Mouse (Mus musculus) embryonic facial prominence, embryonic 11.5 days (tissue): Measurements from ENCODE around the gene Mlxipl. TPM values are rescaled to one million over a fixed set of nuclear protein-coding genes. Genes with fewer than 3 reads are reported as not detected.
"Not testable (repeated sequence)": the region's sequence is repeated elsewhere in the genome, so short reads cannot be mapped to it uniquely, and the experiment has no call there.

Experiments
- ATAC-seq: fragments of 200-750 bp; cut with Nextera tagmentation; replicated peaks from 2 replicates; pipeline ENCODE4 v1.8.0; 2017; ENCODE audit warnings: low read depth; ENCODE audit not compliant: insufficient number of reproducible peaks, low FRiP score, low TSS enrichment
- DNase-seq: peaks from one replicate; pipeline ENCODE4 v3.0.0-alpha.2; 2015; ENCODE audit warnings: low spot score
- H3K27ac ChIP-seq: fragments of 300-500 bp; sonication (generic); replicated peaks from 2 replicates; pipeline ENCODE4 v1.5.1; 2014; ENCODE audit warnings: mild to moderate bottlenecking, low read depth, low read length, control low read depth
- H3K27me3 ChIP-seq: fragments of 300-500 bp; sonication (generic); 2 replicates; pipeline ENCODE4 v1.6.1; 2014; ENCODE audit warnings: mild to moderate bottlenecking, low read length, moderate library complexity, mixed read lengths; ENCODE audit not compliant: control insufficient read depth, insufficient read depth
- H3K36me3 ChIP-seq: fragments of 300-500 bp; sonication (generic); replicated peaks from 2 replicates; pipeline ENCODE4 v1.6.1; 2014; ENCODE audit warnings: low read depth, mild to moderate bottlenecking, low read length, moderate library complexity, mixed read lengths; ENCODE audit not compliant: control insufficient read depth, insufficient read depth
- H3K4me1 ChIP-seq: fragments of 300-500 bp; sonication (generic); 2 replicates; pipeline ENCODE4 v1.6.1; 2014; ENCODE audit warnings: low read length, mixed read lengths; ENCODE audit not compliant: control insufficient read depth, insufficient read depth
- H3K4me2 ChIP-seq: fragments of 300-500 bp; sonication (generic); 2 replicates; pipeline ENCODE4 v1.6.1; 2014; ENCODE audit warnings: low read depth, mild to moderate bottlenecking, control low read depth, low read length, moderate library complexity
- H3K4me3 ChIP-seq: fragments of 300-500 bp; sonication (generic); 2 replicates; pipeline ENCODE4 v1.5.1; 2014; ENCODE audit warnings: low read depth, low read length, control low read depth
- H3K9ac ChIP-seq: fragments of 300-500 bp; sonication (generic); replicated peaks from 2 replicates; pipeline ENCODE4 v1.6.1; 2014; ENCODE audit warnings: mild to moderate bottlenecking, control low read depth, low read length
- H3K9me3 ChIP-seq: fragments of 300-500 bp; sonication (generic); replicated peaks from 2 replicates; pipeline ENCODE4 v1.6.1; 2016; ENCODE audit warnings: mild to moderate bottlenecking, low read length, inconsistent platforms, mixed read lengths; ENCODE audit not compliant: control insufficient read depth
- WGBS: fragments of 180-500 bp; shearing (Covaris S2); extraction: QIAGEN DNeasy Blood & Tissue Kit; methylation state at CpG from one replicate; pipeline ENCODE4 v1.1.7; 2014; 5-methylcytosine and 5-hydroxymethylcytosine counted together
- polyA plus RNA-seq: library from polyadenylated mRNA; unstranded; fragments of >200 nt; fragmentation: Nextera tagmentation; extraction: Ambion mirVana; gene quantifications from 2 replicates; pipeline ENCODE4 v1.2.1, GENCODE M21; 2014

The Mlxipl gene
- polyA plus RNA-seq, 1 experiment from 2014 or later = 1.9 TPM

DNA sequence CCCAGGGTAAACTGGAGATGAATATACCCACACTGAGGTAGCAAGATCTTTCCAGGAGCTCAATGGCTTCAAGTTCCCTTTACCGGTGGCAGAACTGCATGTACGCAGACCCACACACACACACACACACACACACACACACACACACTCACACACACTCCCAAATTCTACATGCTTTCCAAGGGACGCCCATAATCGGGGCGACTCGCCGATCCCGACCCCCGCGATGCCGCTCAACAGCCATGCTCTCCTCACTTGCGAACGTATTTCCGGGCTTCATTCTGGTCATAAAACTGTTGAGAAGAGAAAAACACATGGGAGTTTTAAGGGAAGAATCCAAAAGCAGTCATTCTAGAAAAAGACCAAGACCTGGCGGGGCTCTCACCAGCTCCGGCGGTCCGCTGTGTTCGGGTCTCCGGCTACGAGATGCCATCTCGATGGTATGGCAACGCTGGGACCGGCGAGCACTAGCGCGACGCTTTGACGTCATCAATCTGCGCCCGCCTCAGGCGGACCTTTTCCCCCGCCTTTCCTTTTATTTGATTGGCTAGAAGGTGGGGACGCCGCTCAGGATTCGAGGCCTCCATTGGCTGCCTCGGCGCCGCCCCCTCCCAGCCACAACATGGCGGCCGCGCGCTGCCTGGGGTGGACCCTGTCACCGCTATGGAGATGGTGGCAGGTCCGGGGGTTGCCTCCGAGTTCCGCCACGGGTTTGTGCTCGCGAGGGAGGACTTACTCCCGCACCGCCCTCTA lies 25.9 kb upstream of the Mlxipl start, which contains the start of gene Dnajc30:
Dnajc30 (plus strand) TSS at position 574 of the 753 bp plus-strand sequence.
- peak within 1 kb of the TSS; percentile 83 for H3K9ac ChIP-seq
- ATAC-seq = peak; percentile 90
- H3K4me3 ChIP-seq = peak within 1 kb of the TSS; percentile 97
- H3K4me1 ChIP-seq = no peaks in the 10 kb centered on the region
- H3K4me2 ChIP-seq = peak within 1 kb of the TSS; percentile 80
- H3K9me3 ChIP-seq = no peaks in the 10 kb centered on the region
- H3K36me3 ChIP-seq = peaks cover 5% of the 10 kb centered on the region
- WGBS = 0% methylated on average over 52 of the region's 52 CpGs
- no peaks in the 10 kb centered on the region for H3K27me3 ChIP-seq
- peak within 1 kb of the TSS; percentile 16; the same call in 1 of the 2 replicates for H3K27ac ChIP-seq
- peak; percentile 99 for DNase-seq

DNA sequence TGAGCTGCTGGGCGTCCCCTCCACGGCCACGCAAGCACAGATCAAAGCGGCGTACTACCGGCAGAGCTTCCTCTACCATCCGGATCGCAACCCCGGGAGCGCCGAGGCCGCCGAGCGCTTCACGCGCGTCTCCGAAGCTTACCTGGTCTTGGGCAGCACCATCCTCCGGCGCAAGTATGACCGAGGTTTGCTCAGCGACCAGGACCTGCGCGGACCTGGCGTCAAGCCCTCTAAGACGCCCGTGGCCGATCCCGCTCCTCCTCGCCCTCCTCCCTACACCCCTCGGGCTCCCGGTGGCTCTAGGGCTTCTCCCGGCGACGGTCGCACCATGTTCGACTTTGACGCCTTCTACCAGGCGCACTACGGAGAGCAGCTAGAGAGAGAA lies 25.3 kb upstream of the Mlxipl start:
- Histone ChIP-seq H3K36me3 (peaks cover 5% of the 10 kb centered on the region), H3K4me2 (peak overlapping the region; percentile 80), H3K4me1 (no peaks in the 10 kb centered on the region), H3K27ac (peak overlapping the region; percentile 16; the same call in 1 of the 2 replicates), H3K9ac (peak overlapping the region; percentile 83), H3K4me3 (peak overlapping the region; percentile 97), H3K27me3 (no peaks in the 10 kb centered on the region), H3K9me3 (no peaks in the 10 kb centered on the region)
- DNase-seq (no peak), ATAC-seq (no peak)
- WGBS = 1% methylated on average over 38 of the region's 40 CpGs

DNA sequence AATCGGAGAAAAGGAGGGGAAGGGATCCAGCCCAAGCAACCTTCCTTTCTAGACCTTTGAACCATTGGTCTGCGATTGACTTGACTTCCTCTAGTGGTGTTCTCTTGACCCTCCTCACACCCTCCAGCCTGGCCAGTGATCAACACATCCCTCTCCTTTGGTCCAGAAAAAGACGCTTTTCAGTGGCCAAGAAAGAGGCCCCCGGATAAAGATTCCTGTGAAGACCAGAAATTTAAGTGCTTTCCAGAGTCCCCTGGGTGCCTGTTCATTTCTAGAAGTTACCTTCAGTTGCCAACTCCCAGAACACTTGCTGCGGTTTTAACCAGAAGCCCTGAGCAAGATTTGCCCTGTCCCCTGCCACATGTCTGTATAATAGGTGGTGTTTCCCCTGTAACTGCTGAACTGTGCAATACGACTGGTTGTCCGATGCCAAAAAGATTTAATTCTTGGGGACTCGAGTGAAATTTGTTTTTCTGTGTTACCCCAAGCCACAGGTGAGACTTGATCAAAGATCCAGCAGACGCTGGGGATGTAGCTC lies 24.7 kb upstream of the Mlxipl start, which contains the start of gene Bud23:
Bud23 (minus strand) TSS at position 51 of the 538 bp plus-strand sequence.
- WGBS = 80% methylated on average over 9 of the region's 9 CpGs
- Histone ChIP-seq H3K27ac (peak within 1 kb of the TSS; percentile 16; the same call in 1 of the 2 replicates), H3K4me3 (peak within 1 kb of the TSS; percentile 97), H3K4me2 (peak within 1 kb of the TSS; percentile 80), H3K9ac (peak within 1 kb of the TSS; percentile 83)
- H3K36me3 ChIP-seq, H3K4me1 ChIP-seq, ATAC-seq, H3K27me3 ChIP-seq, H3K9me3 ChIP-seq, DNase-seq: not testable (repeated sequence)

DNA sequence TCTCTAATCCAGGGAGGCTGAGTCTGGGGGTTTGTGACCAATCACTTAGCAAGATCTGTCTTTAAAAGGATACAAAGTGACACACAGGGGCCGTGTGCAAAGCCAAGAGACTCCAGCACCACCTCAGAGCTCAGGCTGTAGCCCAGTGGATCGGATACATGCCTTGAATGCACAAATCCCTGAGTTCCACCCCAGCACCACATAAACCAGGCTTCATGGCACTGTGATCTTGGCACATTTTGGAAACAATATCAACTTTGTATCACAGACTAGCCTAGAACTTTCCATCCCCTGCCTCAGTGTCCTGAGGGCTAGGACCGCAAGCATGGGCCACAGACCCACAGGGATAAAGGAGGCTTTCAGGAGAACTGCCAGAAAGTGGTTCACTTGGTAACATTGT lies 23.7 kb upstream of the Mlxipl start:
- Histone ChIP-seq H3K27me3 (no peaks in the 10 kb centered on the region), H3K27ac (no peak overlapping the region), H3K9ac (no peak overlapping the region), H3K9me3 (no peaks in the 10 kb centered on the region), H3K4me1 (no peaks in the 10 kb centered on the region), H3K4me3 (no peak overlapping the region), H3K4me2 (no peak overlapping the region), H3K36me3 (no peaks in the 10 kb centered on the region)
- ATAC-seq (no peak), DNase-seq (no peak)
- 92% methylated on average over 3 of the region's 3 CpGs for WGBS

DNA sequence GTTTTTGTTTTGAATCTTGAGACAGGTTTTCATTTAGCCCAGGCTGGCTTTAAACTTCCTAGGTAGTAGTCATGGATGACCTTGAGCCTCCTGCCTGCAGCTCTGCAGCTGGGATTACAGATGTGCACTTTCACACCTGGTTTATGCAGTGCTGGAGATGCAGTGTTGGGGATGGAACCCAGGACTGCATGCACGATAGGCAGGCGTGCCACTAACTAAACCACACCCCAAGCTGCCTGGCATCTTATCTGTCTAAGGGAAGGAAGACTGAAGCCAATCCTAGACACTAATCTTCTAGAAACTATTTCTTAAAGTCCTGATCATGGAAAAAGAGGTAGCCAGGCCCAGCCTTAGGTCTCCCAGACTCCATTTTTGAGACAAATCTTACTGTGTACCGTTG lies 19.2 kb upstream of the Mlxipl start:
- H3K27me3 ChIP-seq = no peaks in the 10 kb centered on the region
- DNase-seq = no peak
- peaks cover 9% of the 10 kb centered on the region for H3K4me1 ChIP-seq
- H3K4me3 ChIP-seq = no peak overlapping the region
- H3K9ac ChIP-seq = no peak overlapping the region
- peaks cover 5% of the 10 kb centered on the region for H3K36me3 ChIP-seq
- no peak overlapping the region for H3K4me2 ChIP-seq
- H3K27ac ChIP-seq = no peak overlapping the region
- ATAC-seq = no peak
- 91% methylated on average over 3 of the region's 3 CpGs for WGBS
- no peaks in the 10 kb centered on the region for H3K9me3 ChIP-seq

DNA sequence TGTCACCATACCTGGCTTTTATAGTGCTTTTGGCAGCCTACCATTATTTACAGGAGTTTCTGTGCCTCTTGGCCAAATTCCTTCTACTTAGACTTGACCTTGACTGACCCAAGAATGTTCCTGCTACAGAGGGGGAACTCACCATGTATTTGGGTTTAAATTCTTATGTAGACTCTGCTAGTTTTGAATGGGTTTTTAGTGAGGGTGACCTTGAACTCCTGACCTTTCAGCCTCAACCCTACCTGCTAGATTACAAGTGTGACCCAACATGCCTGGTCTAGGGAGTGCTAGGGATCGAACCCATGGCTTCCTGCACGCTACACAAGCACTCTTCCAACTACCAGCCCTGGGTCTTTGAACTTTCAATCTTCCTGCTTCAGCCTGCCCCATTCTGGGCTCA lies 17.6 kb upstream of the Mlxipl start:
- peaks cover 5% of the 10 kb centered on the region for H3K36me3 ChIP-seq
- no peak overlapping the region for H3K4me2 ChIP-seq
- no peak for ATAC-seq
- no peaks in the 10 kb centered on the region for H3K9me3 ChIP-seq
- H3K4me1 ChIP-seq = peaks cover 9% of the 10 kb centered on the region
- WGBS = 100% methylated on average over 2 of the region's 2 CpGs
- DNase-seq = no peak
- H3K9ac ChIP-seq = no peak overlapping the region
- no peaks in the 10 kb centered on the region for H3K27me3 ChIP-seq
- no peak overlapping the region for H3K27ac ChIP-seq
- H3K4me3 ChIP-seq = no peak overlapping the region

DNA sequence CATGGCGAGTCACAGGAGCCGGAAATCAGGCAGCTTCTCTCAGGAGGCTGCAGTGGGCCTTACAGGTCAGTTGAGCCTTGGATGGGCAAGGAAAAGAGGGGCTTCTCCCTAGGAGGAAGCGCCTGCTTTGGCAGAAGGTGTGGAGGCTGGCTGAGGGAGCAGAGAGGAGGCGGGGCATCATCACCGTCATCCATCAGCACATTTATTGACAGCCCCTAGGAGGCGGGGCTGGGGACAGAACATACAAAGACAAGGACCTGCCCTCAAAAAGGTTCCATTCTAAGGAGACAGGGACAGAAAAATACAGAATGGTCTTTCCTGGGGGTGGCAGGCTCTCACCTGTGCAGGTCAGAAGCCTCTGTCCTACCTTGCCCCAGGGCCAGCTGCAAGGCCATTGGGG lies 17.0 kb upstream of the Mlxipl start:
- no peak for DNase-seq
- 64% methylated on average over 6 of the region's 6 CpGs for WGBS
- H3K4me1 ChIP-seq = peaks cover 9% of the 10 kb centered on the region
- peaks cover 5% of the 10 kb centered on the region for H3K36me3 ChIP-seq
- no peak for ATAC-seq
- no peaks in the 10 kb centered on the region for H3K9me3 ChIP-seq
- H3K4me2 ChIP-seq = no peak overlapping the region
- no peaks in the 10 kb centered on the region for H3K27me3 ChIP-seq
- H3K4me3 ChIP-seq = no peak overlapping the region
- H3K9ac ChIP-seq = no peak overlapping the region
- H3K27ac ChIP-seq = no peak overlapping the region
